Mouse (Mus musculus) lung, embryonic 15.5 days (tissue): ENCODE measurements around the gene Slc7a9. TPM values are rescaled to one million over a fixed set of nuclear protein-coding genes. Genes with fewer than 3 reads are reported as not detected.

Experiments used
- ATAC-seq: fragments of 200-750 bp; cut with Nextera tagmentation; 2 replicates; pipeline ENCODE4 v1.8.0; 2017; ENCODE audit warnings: moderate number of reproducible peaks, borderline replicate concordance; ENCODE audit not compliant: low FRiP score, low TSS enrichment; ENCODE audit errors: extremely low read depth
- H3K27ac ChIP-seq: fragments of 300-500 bp; sonication (generic); 2 replicates; pipeline ENCODE4 v1.5.1; 2015; ENCODE audit warnings: moderate library complexity, mild to moderate bottlenecking, inconsistent platforms
- H3K27me3 ChIP-seq: fragments of 300-500 bp; sonication (generic); 2 replicates; pipeline ENCODE4 v1.6.1; 2015; ENCODE audit warnings: inconsistent platforms
- H3K36me3 ChIP-seq: fragments of 300-500 bp; sonication (generic); 2 replicates; pipeline ENCODE4 v1.6.1; 2015; ENCODE audit warnings: inconsistent platforms
- H3K4me1 ChIP-seq: fragments of 300-500 bp; sonication (generic); 2 replicates; pipeline ENCODE4 v1.6.1; 2015; ENCODE audit warnings: inconsistent platforms
- H3K4me2 ChIP-seq: fragments of 300-500 bp; sonication (generic); 2 replicates; pipeline ENCODE4 v1.6.1; 2015; ENCODE audit warnings: inconsistent platforms, mild to moderate bottlenecking, moderate library complexity
- H3K4me3 ChIP-seq: fragments of 300-500 bp; sonication (generic); 2 replicates; pipeline ENCODE4 v1.5.1; 2015; ENCODE audit warnings: mild to moderate bottlenecking, inconsistent platforms
- H3K9ac ChIP-seq: fragments of 300-500 bp; sonication (generic); 2 replicates; pipeline ENCODE4 v1.6.1; 2015; ENCODE audit warnings: inconsistent platforms
- H3K9me3 ChIP-seq: fragments of 300-500 bp; sonication (generic); 2 replicates; pipeline ENCODE4 v1.6.1; 2016; ENCODE audit warnings: inconsistent platforms
- WGBS: fragments of 180-500 bp; shearing (Covaris S2); methylation state at CpG from one replicate; pipeline ENCODE4 v1.1.7; 2015; 5-methylcytosine and 5-hydroxymethylcytosine counted together
- polyA plus RNA-seq: library from polyadenylated mRNA; unstranded; fragments of >200 nt; fragmentation: Nextera tagmentation; extraction: Ambion mirVana; gene quantifications from 2 replicates; pipeline ENCODE4 v1.2.1, GENCODE M21; 2015

The Slc7a9 gene
- polyA plus RNA-seq, 1 experiment from 2014 or later: 0.30 TPM

DNA sequence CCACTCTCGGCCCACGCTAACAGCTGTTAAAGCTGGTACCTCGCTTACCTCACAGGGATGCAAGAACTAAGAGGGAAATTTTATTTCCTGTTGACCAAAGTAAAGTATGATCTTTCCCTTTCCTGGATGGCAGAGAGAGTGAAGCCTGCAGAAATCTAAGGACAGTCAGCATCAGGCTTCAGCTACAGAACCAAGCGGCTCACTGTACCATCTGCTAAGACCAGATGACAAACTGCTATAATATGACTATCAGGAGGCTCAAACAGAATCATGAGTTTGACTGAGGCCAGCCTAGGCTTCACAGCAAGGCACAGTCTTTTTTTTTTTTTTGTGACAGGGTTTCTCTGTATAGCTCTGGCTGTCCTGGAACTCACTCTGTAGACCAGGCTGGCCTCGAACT lies 16.4 kb downstream of the Slc7a9 start:
- no peak overlapping the region for H3K4me2 ChIP-seq
- H3K27me3 ChIP-seq: no peaks in the 10 kb centered on the region
- H3K9ac ChIP-seq: no peak overlapping the region
- WGBS: 87% methylated on average over 5 of the region's 5 CpGs
- H3K27ac ChIP-seq: no peak overlapping the region
- H3K4me3 ChIP-seq: no peak overlapping the region
- no peak for ATAC-seq
- H3K4me1 ChIP-seq: no peaks in the 10 kb centered on the region
- no peaks in the 10 kb centered on the region for H3K9me3 ChIP-seq
- H3K36me3 ChIP-seq: no peaks in the 10 kb centered on the region

- H3K4me2 ChIP-seq: no peak overlapping the region
- H3K9ac ChIP-seq: no peak overlapping the region
- H3K4me1 ChIP-seq: no peaks in the 10 kb centered on the region
- no peaks in the 10 kb centered on the region for H3K9me3 ChIP-seq
- no peak overlapping the region for H3K27ac ChIP-seq
- H3K36me3 ChIP-seq: no peaks in the 10 kb centered on the region
- no peak for ATAC-seq
- H3K27me3 ChIP-seq: no peaks in the 10 kb centered on the region
- H3K4me3 ChIP-seq: no peak overlapping the region
- WGBS: 58% methylated on average over 2 of the region's 2 CpGs
Observed at GRCm38 (mm10) chr7:35467856-35468255, 19.3 kb downstream of the Slc7a9 start.

GRCm38 (mm10) chr7:35470794-35471193 lies 22.2 kb downstream of the Slc7a9 start:
- H3K36me3 ChIP-seq: no peaks in the 10 kb centered on the region
- no peaks in the 10 kb centered on the region for H3K27me3 ChIP-seq
- no peaks in the 10 kb centered on the region for H3K9me3 ChIP-seq
- ATAC-seq: no peak
- H3K27ac ChIP-seq: no peak overlapping the region
- no peak overlapping the region for H3K9ac ChIP-seq
- WGBS: 44% methylated on average over 4 of the region's 4 CpGs
- no peaks in the 10 kb centered on the region for H3K4me1 ChIP-seq
- H3K4me3 ChIP-seq: no peak overlapping the region
- H3K4me2 ChIP-seq: no peak overlapping the region

DNA sequence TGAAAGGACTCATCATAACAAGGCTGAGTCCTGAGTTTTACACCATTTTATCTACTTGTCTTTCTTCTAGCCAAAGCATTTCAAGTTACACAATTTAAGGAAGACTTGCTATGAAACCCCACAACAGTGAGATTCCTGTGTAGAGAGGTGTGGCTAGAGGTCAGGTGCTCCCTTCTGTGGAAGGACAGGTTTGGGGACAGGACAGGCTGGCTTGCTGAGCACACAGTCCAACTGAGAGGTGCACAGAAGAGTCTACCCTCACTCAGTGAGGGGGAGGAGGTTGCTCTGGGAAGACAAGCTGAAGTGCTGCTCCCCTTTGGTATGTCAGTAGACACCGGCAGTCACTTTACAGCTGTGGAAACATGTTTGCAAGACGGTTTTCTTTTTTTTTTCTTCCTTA lies 27.9 kb downstream of the Slc7a9 start:
- H3K4me1 ChIP-seq: no peaks in the 10 kb centered on the region
- no peak for ATAC-seq
- no peak overlapping the region for H3K27ac ChIP-seq
- no peaks in the 10 kb centered on the region for H3K27me3 ChIP-seq
- no peaks in the 10 kb centered on the region for H3K36me3 ChIP-seq
- WGBS: 40% methylated on average over 2 of the region's 2 CpGs
- H3K9ac ChIP-seq: no peak overlapping the region
- H3K4me2 ChIP-seq: no peak overlapping the region
- no peaks in the 10 kb centered on the region for H3K9me3 ChIP-seq
- no peak overlapping the region for H3K4me3 ChIP-seq

- Histone ChIP-seq H3K4me2 (no peak overlapping the region), H3K27me3 (no peaks in the 10 kb centered on the region), H3K27ac (no peak overlapping the region), H3K9ac (no peak overlapping the region), H3K4me1 (no peaks in the 10 kb centered on the region), H3K36me3 (no peaks in the 10 kb centered on the region), H3K4me3 (no peak overlapping the region), H3K9me3 (no peaks in the 10 kb centered on the region)
- WGBS: 39% methylated on average over 2 of the region's 2 CpGs
- ATAC-seq: no peak
Observed at GRCm38 (mm10) chr7:35485126-35485525, 36.5 kb downstream of the Slc7a9 start.

DNA sequence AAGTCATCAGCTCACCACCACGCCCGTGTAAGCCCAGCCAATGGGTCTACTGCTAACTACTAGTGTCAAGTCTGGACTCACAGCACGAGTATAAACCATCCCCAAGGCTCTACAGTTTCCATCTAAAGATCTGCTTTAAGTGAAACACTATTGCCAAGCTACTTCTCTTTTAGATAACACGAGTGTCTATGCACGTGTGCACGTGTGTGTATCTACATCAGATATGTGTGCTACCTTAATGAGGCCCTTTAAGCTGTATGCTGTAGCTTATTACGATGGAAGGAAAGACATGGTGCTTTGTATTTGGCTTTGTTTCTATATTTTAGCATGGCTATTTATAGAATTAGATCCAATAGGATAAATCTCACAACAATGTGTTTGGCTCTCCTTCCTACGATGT lies 38.0 kb downstream of the Slc7a9 start:
- Histone ChIP-seq H3K4me1 (no peaks in the 10 kb centered on the region), H3K36me3 (no peaks in the 10 kb centered on the region), H3K9me3 (no peaks in the 10 kb centered on the region), H3K9ac (no peak overlapping the region), H3K27me3 (no peaks in the 10 kb centered on the region), H3K27ac (no peak overlapping the region), H3K4me2 (no peak overlapping the region), H3K4me3 (no peak overlapping the region)
- 79% methylated on average over 8 of the region's 8 CpGs for WGBS
- no peak for ATAC-seq

DNA sequence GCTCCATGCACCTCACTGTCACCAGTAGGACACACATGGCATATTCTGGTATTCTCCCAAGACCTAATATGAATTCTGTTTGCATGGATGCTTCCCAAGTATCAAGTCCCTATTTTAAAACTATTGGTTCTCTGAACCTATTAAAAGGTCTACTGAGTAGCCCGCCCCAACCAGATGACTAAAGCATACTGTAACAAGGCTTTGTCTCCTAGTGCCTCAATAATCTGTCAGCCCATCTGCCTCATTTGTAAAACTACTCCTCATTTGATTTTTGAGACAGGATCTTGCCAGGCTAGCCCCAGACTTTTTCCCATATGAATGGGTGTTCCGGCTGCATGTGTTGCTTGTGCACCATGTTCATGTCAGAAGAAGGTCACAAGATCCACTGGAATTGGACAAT lies 41.6 kb downstream of the Slc7a9 start:
- Histone ChIP-seq H3K36me3 (no peaks in the 10 kb centered on the region), H3K9ac (no peak overlapping the region), H3K27me3 (no peaks in the 10 kb centered on the region), H3K9me3 (no peaks in the 10 kb centered on the region), H3K4me2 (no peak overlapping the region), H3K4me3 (no peak overlapping the region), H3K27ac (no peak overlapping the region), H3K4me1 (no peaks in the 10 kb centered on the region)
- WGBS: 91% methylated on average over 2 of the region's 2 CpGs
- ATAC-seq: no peak

DNA sequence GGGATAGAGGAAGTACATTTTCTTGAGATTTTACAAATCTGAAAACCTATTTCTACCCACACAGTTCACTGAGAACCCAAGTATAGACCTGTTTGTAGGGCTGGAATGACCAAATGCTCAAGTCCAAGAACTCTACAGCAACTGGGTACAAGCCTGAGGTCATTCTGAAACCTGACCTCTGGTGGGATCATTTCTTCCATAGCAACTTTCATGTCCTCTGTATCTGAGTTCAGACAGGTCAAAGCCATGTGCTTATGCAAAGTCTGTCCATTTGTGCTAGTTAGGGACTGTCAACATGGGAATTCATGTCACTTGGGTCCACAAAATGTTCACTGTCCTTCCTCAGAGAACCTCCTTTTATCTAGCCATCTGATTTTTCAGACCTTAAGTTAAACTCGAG lies 42.4 kb downstream of the Slc7a9 start:
- no peak overlapping the region for H3K27ac ChIP-seq
- H3K9ac ChIP-seq: no peak overlapping the region
- H3K36me3 ChIP-seq: no peaks in the 10 kb centered on the region
- no peak overlapping the region for H3K4me3 ChIP-seq
- no peaks in the 10 kb centered on the region for H3K9me3 ChIP-seq
- no peaks in the 10 kb centered on the region for H3K4me1 ChIP-seq
- H3K4me2 ChIP-seq: no peak overlapping the region
- WGBS: 63% methylated on average over 1 of the region's 1 CpGs
- no peak for ATAC-seq
- no peaks in the 10 kb centered on the region for H3K27me3 ChIP-seq

DNA sequence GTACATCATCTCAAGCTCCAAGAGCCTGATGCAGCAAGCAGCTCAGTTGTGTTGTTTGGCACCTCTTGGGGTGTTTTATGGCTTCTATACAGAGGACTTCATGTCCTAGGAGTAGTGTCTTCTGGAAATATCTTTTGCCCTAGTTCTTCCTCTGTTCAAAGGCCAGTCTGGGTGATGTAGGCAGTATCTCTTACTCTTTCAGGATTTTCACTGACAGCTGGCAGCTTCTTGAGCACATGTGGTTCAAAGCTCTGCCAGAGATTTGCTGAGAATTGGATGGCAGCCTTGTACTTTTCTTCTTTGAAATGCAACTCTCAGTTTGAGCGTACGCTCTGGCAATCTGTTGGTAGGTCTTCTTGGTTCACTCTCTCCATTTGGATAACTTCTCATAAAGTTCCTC lies 48.9 kb downstream of the Slc7a9 start:
- no peak overlapping the region for H3K9ac ChIP-seq
- H3K36me3 ChIP-seq: no peaks in the 10 kb centered on the region
- no peak overlapping the region for H3K27ac ChIP-seq
- no peaks in the 10 kb centered on the region for H3K27me3 ChIP-seq
- WGBS: 98% methylated on average over 2 of the region's 2 CpGs
- no peaks in the 10 kb centered on the region for H3K4me1 ChIP-seq
- H3K4me2 ChIP-seq: no peak overlapping the region
- no peaks in the 10 kb centered on the region for H3K9me3 ChIP-seq
- no peak overlapping the region for H3K4me3 ChIP-seq
- ATAC-seq: no peak

DNA sequence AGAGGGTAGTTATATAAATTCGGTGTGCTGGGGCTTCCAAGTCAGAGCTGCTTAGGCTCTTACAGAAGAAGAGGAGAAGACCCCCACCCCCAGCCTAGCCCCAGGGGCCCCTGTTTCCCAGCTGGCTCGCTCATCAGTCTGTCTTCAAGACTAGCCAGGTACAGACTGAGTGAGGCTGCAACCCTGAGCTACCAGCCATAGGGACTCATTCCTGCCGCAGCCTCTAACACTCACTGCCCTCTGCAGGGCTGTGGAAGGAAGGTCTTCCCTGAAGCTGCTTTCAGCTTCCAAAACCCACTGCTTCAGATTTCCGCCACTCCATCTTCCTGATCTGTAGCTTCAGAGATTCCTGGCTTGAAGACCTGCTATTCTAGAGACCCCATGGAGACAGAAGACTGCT lies 53.4 kb downstream of the Slc7a9 start:
- H3K36me3 ChIP-seq: no peaks in the 10 kb centered on the region
- no peaks in the 10 kb centered on the region for H3K9me3 ChIP-seq
- no peaks in the 10 kb centered on the region for H3K27me3 ChIP-seq
- H3K4me3 ChIP-seq: no peak overlapping the region
- H3K4me1 ChIP-seq: no peaks in the 10 kb centered on the region
- H3K4me2 ChIP-seq: no peak overlapping the region
- 28% methylated on average over 4 of the region's 4 CpGs for WGBS
- ATAC-seq: no peak
- no peak overlapping the region for H3K27ac ChIP-seq
- no peak overlapping the region for H3K9ac ChIP-seq

Other genes starting within 250 kb of the Slc7a9 start
- gene Lrp3, start 233.3 kb upstream of the Slc7a9 start, polyA plus RNA-seq: 7.7 and 7.9 TPM in 2 replicates
- 14.2 and 15.7 TPM in 2 replicates for gene Gpatch1, start 130.4 kb upstream of the Slc7a9 start, polyA plus RNA-seq
- 4.7 and 5.0 TPM in 2 replicates for gene Rhpn2, start 114.6 kb upstream of the Slc7a9 start, polyA plus RNA-seq
- gene Faap24, start 52.0 kb upstream of the Slc7a9 start, polyA plus RNA-seq: 18.0 and 19.0 TPM in 2 replicates
- 52.9 and 56.8 TPM in 2 replicates for gene Cep89, start 51.8 kb upstream of the Slc7a9 start, polyA plus RNA-seq
- gene Tdrd12, start 88.9 kb downstream of the Slc7a9 start, polyA plus RNA-seq: 0.29 and 0.30 TPM in 2 replicates
- gene Nudt19, start 107.5 kb downstream of the Slc7a9 start, polyA plus RNA-seq: 50.1 and 52.7 TPM in 2 replicates
- 0.05 and 0.14 TPM in 2 replicates for gene Rgs9bp, start 136.8 kb downstream of the Slc7a9 start, polyA plus RNA-seq
- 33.8 and 35.9 TPM in 2 replicates for gene Ankrd27, start 137.4 kb downstream of the Slc7a9 start, polyA plus RNA-seq
- gene Pdcd5, start 198.7 kb downstream of the Slc7a9 start, polyA plus RNA-seq: 231 and 247 TPM in 2 replicates